Mouse (Mus musculus) layer of hippocampus, postnatal 25 days (tissue): ENCODE measurements around the gene Pcgf2. TPM values are rescaled to one million over a fixed set of nuclear protein-coding genes. Genes with fewer than 3 reads are reported as not detected.

Source experiments
- DNase-seq, 2 experiments: peaks; one replicate each; pipeline ENCODE4 v3.0.0; 2022; ENCODE audit warnings: mixed read lengths in 2 of 2, low spot score in 1 of 2; ENCODE audit errors: extremely low spot score in 1 of 2
- total RNA-seq, 2 experiments: library from RNA; stranded (reverse); gene quantifications; 2 replicates each; pipeline ENCODE4 v1.2.3; 2021

The Pcgf2 gene
- total RNA-seq, 2 experiments from 2014 or later: 19.7 to 27.9 TPM

DNA sequence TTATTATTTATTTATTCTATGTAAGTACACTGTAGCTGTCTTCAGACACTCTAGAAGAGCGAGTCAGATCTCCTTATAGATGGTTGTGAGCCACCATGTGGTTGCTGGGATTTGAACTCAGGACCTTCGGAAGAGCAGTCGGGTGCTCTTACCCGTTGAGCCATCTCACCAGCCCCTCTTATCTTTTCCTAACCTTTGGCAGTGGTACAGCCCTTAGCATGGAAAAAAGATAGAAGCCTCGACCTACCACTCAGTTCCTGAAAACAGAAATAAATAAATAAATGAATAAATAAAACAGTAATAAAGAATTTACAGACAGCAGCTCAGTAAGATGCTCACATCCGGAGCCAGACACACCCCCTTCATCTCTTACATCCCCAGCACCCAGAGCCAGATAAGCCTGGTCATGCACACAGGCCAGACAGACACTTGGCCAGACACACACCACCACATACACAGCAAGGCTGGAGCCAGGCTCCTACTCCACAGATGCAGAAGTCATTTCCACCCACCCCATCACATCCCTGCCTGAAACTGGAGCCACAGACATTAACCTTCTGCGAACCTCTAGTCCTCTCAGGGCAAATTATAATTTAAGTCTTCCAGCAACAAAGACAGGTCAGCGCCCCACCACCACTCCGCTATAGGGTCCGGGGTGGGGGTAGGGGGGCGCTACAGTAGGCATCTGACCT is 3.0 kb downstream of the Pcgf2 start:
- no peak for DNase-seq

DNA sequence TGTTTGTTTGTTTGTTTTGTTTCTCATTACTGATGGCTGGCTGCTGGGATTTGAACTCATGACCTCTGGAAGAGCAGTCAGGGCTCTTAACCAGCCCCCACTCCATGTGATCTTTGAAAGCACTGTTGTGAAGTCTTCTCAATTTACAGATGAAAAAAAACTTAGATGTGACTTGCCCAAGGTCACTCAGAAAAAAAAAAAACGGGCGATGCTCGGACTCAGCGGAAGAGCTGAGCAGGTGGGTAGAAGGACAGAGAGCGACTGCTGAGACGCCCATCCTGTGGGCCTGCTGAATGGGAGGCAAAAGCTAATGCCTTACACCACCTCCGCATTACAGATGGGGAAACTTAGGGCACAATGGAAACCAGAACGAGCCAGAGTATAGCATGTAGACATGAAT is 3.6 kb downstream of the Pcgf2 start:
- no peak for DNase-seq

DNA sequence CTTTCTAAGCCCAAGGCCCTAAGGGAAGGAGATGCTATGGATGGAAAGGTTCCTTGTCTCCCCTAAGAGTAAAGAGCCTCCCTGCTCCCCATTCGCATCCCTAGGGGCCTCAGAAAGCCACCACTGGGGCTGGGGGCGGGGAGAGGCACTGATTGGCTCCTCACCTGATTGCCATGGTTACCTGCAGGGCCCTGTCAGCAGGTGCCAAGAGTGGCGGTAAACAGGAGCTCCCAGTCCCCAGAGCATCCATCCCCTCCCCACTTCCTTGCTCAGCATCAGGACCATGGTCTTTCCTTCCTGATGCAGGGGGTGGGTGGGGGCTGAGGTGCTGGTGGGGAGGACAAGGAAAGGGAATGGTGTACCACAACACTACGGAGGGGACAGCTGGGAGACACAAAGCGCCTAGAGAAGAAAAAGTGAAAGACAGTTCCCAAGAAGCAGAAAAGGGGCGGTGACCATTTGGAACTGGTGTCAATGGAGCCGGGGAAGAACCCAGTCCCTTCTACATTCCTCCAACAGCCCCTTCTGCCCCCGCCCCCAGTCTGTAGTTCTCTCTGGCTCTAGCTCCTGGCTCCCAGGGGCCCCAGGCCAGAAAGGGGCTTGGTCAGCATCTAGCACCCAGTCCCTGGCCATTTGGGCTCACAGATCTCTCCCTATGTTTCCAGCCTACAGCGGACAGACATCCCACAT is 4.4 kb downstream of the Pcgf2 start:
- no peak for DNase-seq

DNA sequence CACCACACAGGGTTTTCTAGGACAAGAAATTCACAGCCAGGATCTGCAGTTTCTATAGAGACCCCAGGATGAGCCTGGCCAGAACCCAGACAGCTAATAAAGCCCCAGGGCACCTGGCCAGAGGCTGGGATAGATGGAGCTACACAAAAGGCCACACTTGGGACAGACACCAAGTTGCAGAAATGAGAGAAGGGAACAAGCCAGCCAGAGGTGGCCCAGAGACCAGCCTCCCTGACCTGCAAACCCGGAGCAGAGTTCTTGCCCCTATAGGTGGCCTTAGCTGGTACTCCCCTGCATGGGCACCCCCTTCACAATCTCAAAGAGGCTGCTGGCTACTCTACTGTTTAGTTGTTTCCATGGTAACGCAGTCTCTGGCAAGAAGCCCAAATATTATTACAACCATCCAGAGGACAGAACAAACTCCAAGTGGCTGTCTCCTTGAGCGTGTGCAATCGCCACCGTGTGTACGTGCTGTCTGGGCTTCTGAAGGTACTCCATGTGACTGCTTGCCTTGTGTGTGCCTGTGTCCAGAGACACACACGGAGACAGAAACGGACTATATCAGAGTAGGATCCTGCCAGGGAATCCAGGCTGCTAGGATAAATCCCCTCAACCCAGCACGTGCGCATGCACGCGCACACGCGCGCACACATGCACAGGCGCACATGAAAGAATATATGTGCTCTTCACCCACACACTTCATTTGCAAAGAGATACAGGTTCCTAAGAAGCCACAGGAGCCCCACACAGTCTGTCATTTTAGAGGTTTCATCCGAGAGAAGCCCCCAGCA is 5.2 kb downstream of the Pcgf2 start:
- DNase-seq: no peak

- DNase-seq: no peak
Observed at GRCm38 (mm10) chr11:97694435-97694834, 5.9 kb downstream of the Pcgf2 start.

- DNase-seq: peak in 1 of 2 experiments; percentile 83
Observed at GRCm38 (mm10) chr11:97689861-97690260, 10.4 kb downstream of the Pcgf2 start.

DNA sequence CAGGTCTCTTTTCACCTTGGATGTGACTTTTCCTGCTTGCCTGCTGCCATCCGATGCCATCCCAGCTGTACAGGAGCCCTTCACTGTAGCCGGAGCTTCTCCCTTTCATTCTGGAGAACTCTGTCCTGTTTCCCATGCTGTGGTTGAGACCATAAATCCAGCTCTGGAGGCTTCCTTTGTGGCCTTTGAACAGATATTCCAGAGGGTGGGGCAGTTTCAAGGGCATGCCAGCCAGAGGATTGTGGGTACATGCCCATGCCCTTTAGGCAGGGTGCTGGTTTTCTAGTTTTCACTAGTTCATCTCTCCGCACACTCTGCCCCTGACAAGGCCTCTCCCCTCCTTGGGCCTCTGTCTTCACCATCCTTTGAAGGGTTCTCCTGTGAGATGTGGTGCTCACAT is 13.2 kb downstream of the Pcgf2 start:
- no peak for DNase-seq

DNA sequence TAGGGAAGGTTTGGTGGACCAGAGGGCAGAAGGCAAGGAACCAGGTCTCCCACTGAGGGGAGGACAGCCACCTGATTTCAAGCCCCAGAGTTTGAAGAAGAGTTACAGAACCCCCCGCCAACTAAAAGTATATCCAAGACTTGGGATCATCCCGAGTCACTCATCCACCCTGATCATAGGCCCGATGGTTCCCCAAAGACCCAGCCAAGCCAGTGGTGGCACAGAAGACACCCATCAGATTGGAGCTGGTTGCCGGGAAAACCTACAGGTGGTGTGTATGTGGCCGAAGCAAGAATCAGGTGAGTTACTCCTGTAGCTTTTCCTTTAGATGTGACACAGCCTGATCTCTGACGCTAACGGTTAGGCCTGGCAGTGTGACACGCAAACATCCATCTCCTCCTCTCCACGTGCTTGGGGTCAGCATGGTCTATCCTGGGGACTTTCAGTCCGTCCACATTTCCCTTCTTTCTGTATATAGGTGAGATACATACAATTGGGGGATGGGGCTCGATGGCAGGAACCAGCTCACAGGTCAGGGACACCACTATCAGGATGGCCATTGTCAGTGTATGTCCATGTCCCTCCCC is 13.9 kb downstream of the Pcgf2 start:
- DNase-seq: no peak

DNA sequence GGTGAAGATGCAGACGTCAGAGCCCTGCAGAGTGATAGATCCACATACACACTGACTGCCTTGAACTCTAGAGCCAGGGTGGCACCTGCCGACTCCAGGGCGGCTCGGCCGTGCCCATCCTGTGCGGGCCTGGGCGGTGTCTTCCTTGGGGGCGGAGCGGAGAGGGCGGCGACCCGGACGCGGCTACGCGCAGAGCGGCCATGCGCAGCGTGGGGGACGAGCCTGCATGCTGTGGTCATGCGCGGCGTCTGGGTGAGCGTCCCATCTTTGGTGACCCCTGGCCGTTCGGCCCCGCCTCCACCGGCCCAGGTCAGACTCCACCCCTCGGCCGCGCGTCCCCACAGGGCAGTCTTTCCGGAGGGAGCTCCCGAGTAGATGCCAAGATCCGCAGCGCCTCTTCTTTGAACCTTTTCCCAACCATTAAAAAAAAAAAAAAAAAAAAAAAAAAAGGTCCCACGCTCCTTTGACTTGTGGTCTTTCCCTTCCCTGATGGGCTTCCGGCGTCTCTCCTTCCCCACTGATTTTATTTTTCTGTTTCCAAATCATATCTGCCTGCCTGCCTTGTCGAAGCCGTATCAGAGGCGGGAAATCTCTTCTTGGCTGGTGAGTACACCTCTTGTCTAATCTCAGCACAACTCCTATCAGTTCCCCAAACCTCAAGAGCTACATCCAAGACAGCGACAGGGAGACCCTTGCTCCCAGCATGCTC is 14.5 kb downstream of the Pcgf2 start, which contains the start of gene Cisd3:
Cisd3 (plus strand) TSS at position 214 of the 709 bp plus-strand sequence.
- peak; percentile 68 to 74 for DNase-seq

GRCm38 (mm10) chr11:97684766-97685165 is 15.5 kb downstream of the Pcgf2 start:
- DNase-seq: no peak

GRCm38 (mm10) chr11:97684063-97684680 is 16.1 kb downstream of the Pcgf2 start:
- DNase-seq: no peak

- DNase-seq: no peak
Observed at GRCm38 (mm10) chr11:97682504-97683055, 17.7 kb downstream of the Pcgf2 start.

- DNase-seq: no peak
Observed at GRCm38 (mm10) chr11:97680430-97680829, 19.9 kb downstream of the Pcgf2 start.

- no peak for DNase-seq
Observed at GRCm38 (mm10) chr11:97678301-97678700, 22.0 kb downstream of the Pcgf2 start.

- DNase-seq: no peak
Observed at GRCm38 (mm10) chr11:97677842-97678241, 22.5 kb downstream of the Pcgf2 start.

GRCm38 (mm10) chr11:97677381-97677780 is 22.9 kb downstream of the Pcgf2 start:
- DNase-seq: no peak

DNA sequence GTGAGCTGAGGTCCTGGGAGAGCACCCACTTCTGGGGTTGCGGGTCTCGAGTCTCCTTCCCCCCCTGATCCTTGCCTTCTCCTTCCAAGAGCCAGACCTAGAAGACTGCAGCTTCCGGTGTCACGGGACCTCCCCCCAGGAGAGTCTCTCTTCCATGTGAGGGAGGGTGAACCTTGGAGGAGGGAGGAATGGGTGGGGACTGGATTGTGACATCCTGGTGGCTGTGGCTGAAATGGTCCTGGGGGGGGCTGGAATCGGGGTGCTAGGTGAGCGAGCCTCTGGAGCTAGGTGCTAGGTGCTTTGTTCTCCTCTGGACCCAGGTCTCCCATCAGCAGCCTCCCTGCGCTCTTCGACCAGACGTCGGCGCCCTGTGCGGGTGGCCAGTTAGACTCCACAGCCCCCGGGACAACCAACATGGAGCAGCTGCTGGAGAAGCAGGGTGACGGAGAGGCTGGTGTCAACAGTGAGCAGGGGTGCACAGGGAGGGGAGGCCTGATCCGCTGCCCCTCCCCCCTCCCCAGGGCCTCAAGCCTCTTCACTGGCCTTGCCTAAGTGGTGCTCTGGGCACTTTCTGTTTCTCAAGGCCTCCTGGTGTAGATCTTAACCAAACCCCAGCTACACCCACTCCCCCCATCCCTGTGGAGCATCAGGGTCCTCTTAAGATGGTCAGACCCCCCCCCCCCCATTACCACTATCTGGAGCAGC is 24.1 kb downstream of the Pcgf2 start:
- DNase-seq: no peak

DNA sequence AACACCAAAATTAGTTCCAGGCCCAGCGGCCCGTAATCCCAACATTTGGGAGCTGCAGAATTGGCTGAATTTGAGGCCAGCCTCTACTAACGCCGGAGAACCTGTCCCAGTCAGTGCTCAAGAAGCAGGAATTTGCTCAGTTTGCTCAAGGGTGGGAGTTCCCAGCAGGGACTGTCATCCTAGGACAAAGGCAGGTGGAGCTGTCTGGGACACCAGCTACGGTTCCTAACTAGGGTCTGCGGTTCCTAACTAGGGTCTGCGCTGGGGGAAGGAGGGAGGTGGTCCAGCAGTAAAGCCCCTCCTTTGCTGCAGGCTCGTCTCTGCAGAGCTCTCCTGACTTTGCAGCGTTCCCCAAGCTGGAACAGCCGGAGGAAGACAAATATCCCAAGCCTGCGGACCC is 27.1 kb downstream of the Pcgf2 start:
- DNase-seq: no peak

DNA sequence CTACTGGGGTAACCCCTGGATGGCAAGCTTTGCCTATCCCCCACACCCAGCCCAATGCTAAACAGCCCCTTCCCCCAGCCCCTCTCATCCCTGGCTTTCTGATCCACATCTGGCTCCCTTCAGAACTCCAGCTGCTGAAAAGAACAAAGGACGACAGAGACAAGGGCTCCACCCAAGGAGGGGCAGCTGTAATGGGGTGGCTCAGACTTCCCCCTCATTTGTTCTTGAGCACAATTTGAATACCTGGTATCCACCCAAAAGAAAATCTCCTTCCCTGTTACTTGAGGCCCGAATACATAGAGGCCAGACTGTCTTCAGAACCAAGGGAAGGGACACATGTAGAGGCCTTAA is 29.1 kb downstream of the Pcgf2 start:
- no peak for DNase-seq
